Mouse (Mus musculus) mature B cell (primary cell): ENCODE results near the gene Slco3a1.

ENCODE experiments used
- in situ Hi-C: fragments of 300-500 bp; cut with MboI; formaldehyde crosslinking; loops from 2 replicates; pipeline ENCODE4 v1.14.3; 2019

Gene Slco3a1

GRCm38 (mm10) chr7:74353240-74353639 is 201.3 kb downstream of the Slco3a1 start:
- in situ Hi-C loops, result loop anchor here (25.0 kb wide), 1 partner anchor 691 kb away; no protein-coding TSS in a partner anchor

- in situ Hi-C loops, result no loop called here
Measured at GRCm38 (mm10) chr7:74348318-74348890, 206.2 kb downstream of the Slco3a1 start.

- in situ Hi-C loops, result no loop called here
Measured at GRCm38 (mm10) chr7:74347026-74347425, 207.6 kb downstream of the Slco3a1 start.

GRCm38 (mm10) chr7:74346451-74346850 is 208.1 kb downstream of the Slco3a1 start:
- in situ Hi-C loops, result no loop called here

- in situ Hi-C loops, result no loop called here
Measured at GRCm38 (mm10) chr7:74341149-74341805, 213.3 kb downstream of the Slco3a1 start.

- in situ Hi-C loops, result no loop called here
Measured at GRCm38 (mm10) chr7:74340419-74340954, 214.1 kb downstream of the Slco3a1 start.

GRCm38 (mm10) chr7:74337677-74338420 is 216.7 kb downstream of the Slco3a1 start:
- in situ Hi-C loops, result no loop called here

- in situ Hi-C loops, result no loop called here
Measured at GRCm38 (mm10) chr7:74332323-74332722, 222.3 kb downstream of the Slco3a1 start.

GRCm38 (mm10) chr7:74330858-74331726 is 223.5 kb downstream of the Slco3a1 start:
- in situ Hi-C loops, result no loop called here

GRCm38 (mm10) chr7:74330117-74330857 is 224.3 kb downstream of the Slco3a1 start:
- in situ Hi-C loops, result no loop called here

GRCm38 (mm10) chr7:74329004-74329403 is 225.6 kb downstream of the Slco3a1 start:
- in situ Hi-C loops, result no loop called here

GRCm38 (mm10) chr7:74327716-74328115 is 226.9 kb downstream of the Slco3a1 start:
- in situ Hi-C loops, result no loop called here

GRCm38 (mm10) chr7:74325052-74325451 is 229.5 kb downstream of the Slco3a1 start:
- in situ Hi-C loops, result no loop called here

- in situ Hi-C loops, result no loop called here
Measured at GRCm38 (mm10) chr7:74323683-74324082, 230.9 kb downstream of the Slco3a1 start.

GRCm38 (mm10) chr7:74323194-74323593 is 231.4 kb downstream of the Slco3a1 start:
- in situ Hi-C loops, result no loop called here

GRCm38 (mm10) chr7:74320635-74321034 is 233.9 kb downstream of the Slco3a1 start:
- in situ Hi-C loops, result no loop called here

GRCm38 (mm10) chr7:74315836-74316435 is 238.6 kb downstream of the Slco3a1 start:
- in situ Hi-C loops, result no loop called here

- in situ Hi-C loops, result no loop called here
Measured at GRCm38 (mm10) chr7:74314276-74314675, 240.3 kb downstream of the Slco3a1 start.

GRCm38 (mm10) chr7:74313279-74314105 is 241.1 kb downstream of the Slco3a1 start:
- in situ Hi-C loops, result no loop called here

GRCm38 (mm10) chr7:74311536-74311935 is 243.0 kb downstream of the Slco3a1 start:
- in situ Hi-C loops, result no loop called here
